Mouse (Mus musculus): ENCODE measurements around the gene Olig1.

Olig1 gene

GRCm38 (mm10) chr16:91269468-91270211 is at the start of gene Olig1:
Gene Olig1 (plus strand): TSS chr16:91269772.
- peak; percentile 69 for DNase-seq (ENCODE audit: low spot score)

- no peak for DNase-seq (ENCODE audit: low spot score)
Measured at GRCm38 (mm10) chr16:91222171-91222642, 47.4 kb upstream of the Olig1 start.

- DNase-seq (ENCODE audit: low spot score) = no peak
Measured at GRCm38 (mm10) chr16:91222643-91223271, 46.8 kb upstream of the Olig1 start.

- no peak for DNase-seq (ENCODE audit: low spot score)
Measured at GRCm38 (mm10) chr16:91223327-91224067, 46.1 kb upstream of the Olig1 start.

- DNase-seq (ENCODE audit: low spot score) = no peak
Measured at GRCm38 (mm10) chr16:91224068-91224402, 45.5 kb upstream of the Olig1 start.

GRCm38 (mm10) chr16:91224481-91225232 is 44.9 kb upstream of the Olig1 start:
- DNase-seq (ENCODE audit: low spot score) = no peak

GRCm38 (mm10) chr16:91225233-91226037 is 44.1 kb upstream of the Olig1 start, which contains the start of gene Olig2:
Gene Olig2 (plus strand): TSS chr16:91225457.
- no peak for DNase-seq (ENCODE audit: low spot score)

- peak; percentile 14 for DNase-seq (ENCODE audit: low spot score)
Measured at GRCm38 (mm10) chr16:91226038-91226882, 43.3 kb upstream of the Olig1 start.

GRCm38 (mm10) chr16:91226883-91227759 is 42.5 kb upstream of the Olig1 start:
- no peak for DNase-seq (ENCODE audit: low spot score)

GRCm38 (mm10) chr16:91227760-91228043 is 41.9 kb upstream of the Olig1 start:
- no peak for DNase-seq (ENCODE audit: low spot score)

- no peak for DNase-seq (ENCODE audit: low spot score)
Measured at GRCm38 (mm10) chr16:91228238-91229071, 41.1 kb upstream of the Olig1 start.

- no peak for DNase-seq (ENCODE audit: low spot score)
Measured at GRCm38 (mm10) chr16:91229072-91229348, 40.6 kb upstream of the Olig1 start.

GRCm38 (mm10) chr16:91229643-91230042 is 39.9 kb upstream of the Olig1 start:
- DNase-seq (ENCODE audit: low spot score) = no peak

- no peak for DNase-seq (ENCODE audit: low spot score)
Measured at GRCm38 (mm10) chr16:91231781-91232469, 37.6 kb upstream of the Olig1 start.

GRCm38 (mm10) chr16:91232470-91233240 is 36.9 kb upstream of the Olig1 start:
- no peak for DNase-seq (ENCODE audit: low spot score)

GRCm38 (mm10) chr16:91233241-91233944 is 36.2 kb upstream of the Olig1 start:
- no peak for DNase-seq (ENCODE audit: low spot score)

GRCm38 (mm10) chr16:91239024-91239423 is 30.5 kb upstream of the Olig1 start:
- no peak for DNase-seq (ENCODE audit: low spot score)
